Mouse (Mus musculus) v-Abl transformed pro-B cells (cell line): ENCODE results near the gene Brat1.

Source experiments
- in situ Hi-C, 2 experiments: fragments of 400-800 bp; cut with MboI; formaldehyde crosslinking; loops; one replicate each; pipeline ENCODE4 v1.15.1; 2025; ENCODE audit not compliant: unreplicated experiment in 2 of 2

Brat1 gene

GRCm38 (mm10) chr5:140741040-140741439, 36.2 kb downstream of the Brat1 start:
- in situ Hi-C loops: loop anchor here (5.0 to 10.0 kb wide), 2 partner anchors 199 to 1584 kb away; no protein-coding TSS in a partner anchor

GRCm38 (mm10) chr5:140741877-140742276, 37.1 kb downstream of the Brat1 start:
- in situ Hi-C loops: loop anchor here (5.0 to 10.0 kb wide), 2 partner anchors 200 to 1583 kb away; no protein-coding TSS in a partner anchor

- in situ Hi-C loops: loop anchor here (5.0 to 10.0 kb wide), 2 partner anchors 201 to 1581 kb away; no protein-coding TSS in a partner anchor
Measured at GRCm38 (mm10) chr5:140743706-140744131, 38.9 kb downstream of the Brat1 start.

- in situ Hi-C loops: loop anchor here (5.0 to 10.0 kb wide), 6 partner anchors 79 to 1576 kb away; partner anchors contain the start of gene Gna12 (in 1 of the 2)
Measured at GRCm38 (mm10) chr5:140748425-140748824, 43.6 kb downstream of the Brat1 start.

GRCm38 (mm10) chr5:140749062-140749875, 44.5 kb downstream of the Brat1 start:
- in situ Hi-C loops: loop anchor here (5.0 to 10.0 kb wide), 6 partner anchors 78 to 1576 kb away; partner anchors contain the start of gene Gna12 (in 1 of the 2)

GRCm38 (mm10) chr5:140750925-140751324, 46.1 kb downstream of the Brat1 start:
- in situ Hi-C loops: loop anchor here (10.0 kb wide), 3 partner anchors 54 to 1654 kb away; partner anchors contain the start of gene Foxk1 (in 1 of the 2)

- in situ Hi-C loops: loop anchor here (10.0 kb wide), 3 partner anchors 53 to 1653 kb away; partner anchors contain the start of gene Foxk1 (in 1 of the 2)
Measured at GRCm38 (mm10) chr5:140752041-140752440, 47.2 kb downstream of the Brat1 start.

- in situ Hi-C loops: loop anchor here (10.0 kb wide), 3 partner anchors 52 to 1652 kb away; partner anchors contain the start of gene Foxk1 (in 1 of the 2)
Measured at GRCm38 (mm10) chr5:140752639-140753038, 47.8 kb downstream of the Brat1 start.

GRCm38 (mm10) chr5:140753223-140753622, 48.4 kb downstream of the Brat1 start:
- in situ Hi-C loops: loop anchor here (10.0 kb wide), 3 partner anchors 52 to 1652 kb away; partner anchors contain the start of gene Foxk1 (in 1 of the 2)

GRCm38 (mm10) chr5:140758864-140759263, 54.1 kb downstream of the Brat1 start:
- in situ Hi-C loops: loop anchor here (5.0 to 10.0 kb wide), 4 partner anchors 33 to 1646 kb away; partner anchors contain the start of gene Foxk1 (in 1 of the 2)

- in situ Hi-C loops: no loop called here
Measured at GRCm38 (mm10) chr5:140762540-140762939, 57.7 kb downstream of the Brat1 start.

- in situ Hi-C loops: no loop called here
Measured at GRCm38 (mm10) chr5:140764921-140765613, 60.3 kb downstream of the Brat1 start.

- in situ Hi-C loops: no loop called here
Measured at GRCm38 (mm10) chr5:140766566-140766965, 61.8 kb downstream of the Brat1 start.

- in situ Hi-C loops: no loop called here
Measured at GRCm38 (mm10) chr5:140767704-140768141, 62.9 kb downstream of the Brat1 start.

GRCm38 (mm10) chr5:140768333-140768732, 63.5 kb downstream of the Brat1 start:
- in situ Hi-C loops: no loop called here
